Mouse (Mus musculus) G1E (cell line): ENCODE measurements around the gene Rasl10b.

Experiments used
- CTCF ChIP-seq: IDR thresholded peaks from 2 replicates; pipeline ENCODE4 v1.5.1; 2012; ENCODE audit warnings: low read depth, low read length, inconsistent platforms, mixed read lengths
- GATA1 ChIP-seq: IDR thresholded peaks from 2 replicates; pipeline ENCODE4 v1.6.1; 2012; ENCODE audit warnings: borderline replicate concordance, low read length, inconsistent platforms, mixed read lengths
- GATA2 ChIP-seq: IDR thresholded peaks from 2 replicates; pipeline ENCODE4 v1.6.1; 2012; ENCODE audit warnings: low read depth, low read length, inconsistent platforms, borderline replicate concordance
- POLR2AphosphoS5 ChIP-seq: IDR thresholded peaks from 2 replicates; pipeline ENCODE4 v1.6.1; 2012; ENCODE audit warnings: low read depth, low read length, inconsistent platforms; ENCODE audit not compliant: insufficient replicate concordance
- TAL1 ChIP-seq: conservative IDR thresholded peaks from 2 replicates; pipeline ENCODE4 v1.6.1; 2012; ENCODE audit warnings: low read depth, low read length, inconsistent platforms, mixed read lengths

DNA sequence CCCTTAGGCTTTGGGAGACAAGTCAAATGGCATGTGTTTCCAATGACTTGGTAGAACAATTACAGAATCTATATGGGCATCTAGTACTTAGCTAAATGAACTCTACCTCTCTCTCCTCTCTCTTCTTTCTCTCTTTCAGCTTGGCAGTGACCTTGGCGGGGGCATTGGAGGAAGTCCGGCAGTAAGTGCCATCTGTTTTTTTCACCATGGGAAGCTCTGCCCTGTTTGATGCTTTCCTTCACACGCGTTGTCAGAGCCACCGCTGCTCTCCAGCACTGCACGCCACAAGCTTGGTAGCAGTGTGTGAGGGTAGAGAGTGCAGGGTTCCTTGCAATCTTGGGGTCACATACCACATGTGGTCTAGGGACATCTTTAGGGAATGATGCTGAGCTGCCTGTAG, 44.3 kb upstream of the Rasl10b start:
- TF ChIP-seq CTCF (no peak), GATA1 (no peak), GATA2 (no peak), TAL1 (no peak), POLR2AphosphoS5 (no peak)
